Mouse (Mus musculus): ENCODE measurements around the gene Akr1c14. TPM values are rescaled to one million over a fixed set of nuclear protein-coding genes. Genes with fewer than 3 reads are reported as not detected.

The Akr1c14 gene
- 0.90 and 1.5 TPM in 2 replicates for polyA plus RNA-seq (2015; fragmentation: Nextera tagmentation; extraction: Ambion mirVana)

GRCm38 (mm10) chr13:4048719-4049118 lies at the start of gene Akr1c14:
Gene Akr1c14, plus strand, starts transcription at chr13:4049011.

Other genes starting within 250 kb of the Akr1c14 start
- not detected in 2 replicates for gene Calml3, start 244.7 kb upstream of the Akr1c14 start, polyA plus RNA-seq (2015; fragmentation: Nextera tagmentation; extraction: Ambion mirVana)
- gene Calm4, start 211.3 kb upstream of the Akr1c14 start, polyA plus RNA-seq (2015; fragmentation: Nextera tagmentation; extraction: Ambion mirVana), result 0.25 and 0.28 TPM in 2 replicates
- 0.43 TPM in 1 of 2 replicates, not detected in the other for gene Calm5, start 194.8 kb upstream of the Akr1c14 start, polyA plus RNA-seq (2015; fragmentation: Nextera tagmentation; extraction: Ambion mirVana)
- 11.9 and 12.0 TPM in 2 replicates for gene Net1, start 130.8 kb upstream of the Akr1c14 start, polyA plus RNA-seq (2015; fragmentation: Nextera tagmentation; extraction: Ambion mirVana)
- gene Tubal3, start 130.7 kb upstream of the Akr1c14 start, polyA plus RNA-seq (2015; fragmentation: Nextera tagmentation; extraction: Ambion mirVana), result not detected in 2 replicates
- 0.13 TPM in 1 of 2 replicates, not detected in the other for gene Ucn3, start 103.7 kb upstream of the Akr1c14 start, polyA plus RNA-seq (2015; fragmentation: Nextera tagmentation; extraction: Ambion mirVana)
- 0.25 and 0.54 TPM in 2 replicates for gene Akr1c18, start 101.6 kb downstream of the Akr1c14 start, polyA plus RNA-seq (2015; fragmentation: Nextera tagmentation; extraction: Ambion mirVana)
- 4.6 and 7.1 TPM in 2 replicates for gene Akr1c13, start 142.1 kb downstream of the Akr1c14 start, polyA plus RNA-seq (2015; fragmentation: Nextera tagmentation; extraction: Ambion mirVana)
- gene Akr1c19, start 179.7 kb downstream of the Akr1c14 start, polyA plus RNA-seq (2015; fragmentation: Nextera tagmentation; extraction: Ambion mirVana), result 4.6 and 7.7 TPM in 2 replicates
- gene Akr1c12, start 230.4 kb downstream of the Akr1c14 start, polyA plus RNA-seq (2015; fragmentation: Nextera tagmentation; extraction: Ambion mirVana), result 0.39 and 0.46 TPM in 2 replicates

All from neural tube, postnatal 0 days (tissue).